Mouse (Mus musculus) intestine, embryonic 16.5 days (tissue): Measurements from ENCODE around the gene Slc25a38. TPM values are rescaled to one million over a fixed set of nuclear protein-coding genes. Genes with fewer than 3 reads are reported as not detected.
A peak's percentile ranks its signal among the peaks of the same experiment; 100 is the strongest.
"Not testable (repeated sequence)": the region's sequence is repeated elsewhere in the genome, so short reads cannot be mapped to it uniquely, and the experiment has no call there.

Source experiments
- ATAC-seq: fragments of 200-750 bp; cut with Nextera tagmentation; 2 replicates; pipeline ENCODE4 v1.8.0; 2017; ENCODE audit warnings: moderate TSS enrichment, moderate library complexity
- H3K27ac ChIP-seq: fragments of 300-500 bp; sonication (generic); 2 replicates; pipeline ENCODE4 v1.5.1; 2014; ENCODE audit warnings: mild to moderate bottlenecking, low read length
- H3K27me3 ChIP-seq: fragments of 300-500 bp; sonication (generic); replicated peaks from 2 replicates; pipeline ENCODE4 v1.6.1; 2014; ENCODE audit warnings: low read length, control low read depth, mixed read lengths; ENCODE audit not compliant: control insufficient read depth, insufficient read depth
- H3K36me3 ChIP-seq: fragments of 300-500 bp; sonication (generic); 2 replicates; pipeline ENCODE4 v1.6.1; 2014; ENCODE audit warnings: low read length, control low read depth; ENCODE audit not compliant: control insufficient read depth, insufficient read depth
- H3K4me1 ChIP-seq: fragments of 300-500 bp; sonication (generic); 2 replicates; pipeline ENCODE4 v1.6.1; 2014; ENCODE audit warnings: low read length, control low read depth, mixed read lengths; ENCODE audit not compliant: control insufficient read depth, insufficient read depth
- H3K4me2 ChIP-seq: fragments of 300-500 bp; sonication (generic); 2 replicates; pipeline ENCODE4 v1.6.1; 2014; ENCODE audit warnings: low read depth, low read length, control low read depth
- H3K4me3 ChIP-seq: fragments of 300-500 bp; sonication (generic); 2 replicates; pipeline ENCODE4 v1.5.1; 2014; ENCODE audit warnings: mild to moderate bottlenecking, low read length
- H3K9ac ChIP-seq: fragments of 300-500 bp; sonication (generic); 2 replicates; pipeline ENCODE4 v1.6.1; 2014; ENCODE audit warnings: low read depth, low read length
- H3K9me3 ChIP-seq: fragments of 300-500 bp; sonication (generic); 2 replicates; pipeline ENCODE4 v1.6.1; 2016; ENCODE audit warnings: low read length, control low read depth; ENCODE audit not compliant: control insufficient read depth
- WGBS: fragments of 180-500 bp; shearing (Covaris S2); extraction: QIAGEN DNeasy Blood & Tissue Kit; methylation state at CpG from one replicate; pipeline ENCODE4 v1.1.7; 2014; 5-methylcytosine and 5-hydroxymethylcytosine counted together
- polyA plus RNA-seq: library from polyadenylated mRNA; unstranded; fragments of >200 nt; fragmentation: Nextera tagmentation; extraction: Ambion mirVana; gene quantifications from 2 replicates; pipeline ENCODE4 v1.2.1, GENCODE M21; 2015

Gene Slc25a38
- polyA plus RNA-seq, 1 experiment from 2014 or later: 28.9 TPM

DNA sequence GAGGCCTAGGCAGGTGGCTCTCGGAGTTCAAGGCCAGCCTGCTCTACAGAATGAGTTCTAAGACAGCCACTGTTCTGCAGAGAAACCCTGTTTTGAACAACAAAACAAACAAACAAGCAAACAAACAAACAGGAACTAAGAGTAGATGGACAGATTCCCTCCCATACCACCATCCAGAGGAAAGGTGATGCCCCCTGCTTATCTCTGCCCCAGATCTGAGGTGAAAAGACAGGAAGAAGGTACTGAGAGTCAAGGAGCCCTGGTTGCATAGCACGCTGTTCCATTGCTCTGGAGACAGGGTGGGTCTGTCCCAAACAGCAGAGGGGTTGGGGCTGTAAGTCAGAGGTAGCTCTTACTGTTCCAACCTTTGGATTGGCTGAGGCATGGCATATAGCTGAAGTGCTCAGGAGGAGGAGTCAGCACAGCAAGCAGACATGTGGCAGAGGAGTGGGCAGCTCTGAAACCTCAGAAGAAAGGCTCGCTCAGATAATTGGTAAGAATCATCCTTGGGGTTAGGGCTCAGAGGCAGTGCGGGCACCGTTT lies 18.4 kb upstream of the Slc25a38 start, which contains the start of gene Ccr8:
Gene Ccr8 (plus strand): TSS at position 419 of the 543 bp plus-strand sequence.
- H3K27ac ChIP-seq: no peak within 1 kb of the TSS
- H3K9ac ChIP-seq: no peak within 1 kb of the TSS
- WGBS: 78% methylated on average over 5 of the region's 5 CpGs
- H3K4me2 ChIP-seq: no peak within 1 kb of the TSS
- H3K36me3 ChIP-seq: no peaks in the 10 kb centered on the region
- H3K4me3 ChIP-seq: no peak within 1 kb of the TSS
- no peak for ATAC-seq
- no peaks in the 10 kb centered on the region for H3K9me3 ChIP-seq
- no peaks in the 10 kb centered on the region for H3K4me1 ChIP-seq
- no peaks in the 10 kb centered on the region for H3K27me3 ChIP-seq

DNA sequence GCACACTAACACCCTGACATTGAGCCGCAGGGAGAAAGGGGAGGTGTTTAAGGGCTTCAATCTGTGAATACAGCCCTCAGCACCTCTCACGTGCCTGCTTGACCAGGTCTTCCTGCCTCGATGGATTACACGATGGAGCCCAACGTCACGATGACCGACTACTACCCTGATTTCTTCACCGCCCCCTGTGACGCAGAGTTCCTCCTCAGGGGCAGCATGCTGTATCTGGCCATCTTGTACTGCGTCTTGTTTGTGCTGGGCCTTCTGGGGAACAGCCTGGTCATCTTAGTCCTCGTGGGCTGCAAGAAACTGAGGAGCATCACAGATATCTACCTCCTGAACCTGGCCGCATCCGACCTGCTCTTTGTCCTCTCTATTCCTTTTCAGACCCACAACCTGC lies 16.5 kb upstream of the Slc25a38 start:
- H3K4me3 ChIP-seq: no peak overlapping the region
- H3K9me3 ChIP-seq: no peaks in the 10 kb centered on the region
- no peak overlapping the region for H3K27ac ChIP-seq
- no peaks in the 10 kb centered on the region for H3K27me3 ChIP-seq
- no peak overlapping the region for H3K4me2 ChIP-seq
- WGBS: 90% methylated on average over 13 of the region's 13 CpGs
- no peaks in the 10 kb centered on the region for H3K4me1 ChIP-seq
- no peak for ATAC-seq
- H3K9ac ChIP-seq: no peak overlapping the region
- H3K36me3 ChIP-seq: no peaks in the 10 kb centered on the region

DNA sequence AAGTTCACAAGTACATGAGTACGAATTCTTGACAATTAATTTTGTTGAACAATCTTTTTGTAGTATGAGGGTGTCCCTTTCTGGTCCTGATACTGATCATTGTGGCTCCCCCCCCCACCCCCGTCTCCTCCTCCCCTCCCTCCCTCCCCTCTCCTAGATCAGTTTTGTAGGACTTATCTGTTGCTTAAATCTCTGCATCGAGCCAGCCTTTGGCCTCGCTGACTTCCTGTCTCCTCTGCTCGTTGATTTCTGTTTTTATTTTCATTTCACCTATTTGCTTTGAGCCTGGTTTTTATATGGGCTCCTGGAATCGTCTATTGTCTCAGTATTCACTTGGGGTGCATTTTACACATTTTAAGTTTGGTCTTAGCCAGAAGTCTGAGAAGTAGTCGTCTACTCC lies 14.3 kb upstream of the Slc25a38 start:
- no peaks in the 10 kb centered on the region for H3K36me3 ChIP-seq
- no peaks in the 10 kb centered on the region for H3K9me3 ChIP-seq
- 66% methylated on average over 7 of the region's 7 CpGs for WGBS
- ATAC-seq: no peak
- no peaks in the 10 kb centered on the region for H3K27me3 ChIP-seq
- no peak overlapping the region for H3K4me2 ChIP-seq
- H3K4me3 ChIP-seq: no peak overlapping the region
- no peak overlapping the region for H3K9ac ChIP-seq
- H3K27ac ChIP-seq: no peak overlapping the region
- H3K4me1 ChIP-seq: no peaks in the 10 kb centered on the region

DNA sequence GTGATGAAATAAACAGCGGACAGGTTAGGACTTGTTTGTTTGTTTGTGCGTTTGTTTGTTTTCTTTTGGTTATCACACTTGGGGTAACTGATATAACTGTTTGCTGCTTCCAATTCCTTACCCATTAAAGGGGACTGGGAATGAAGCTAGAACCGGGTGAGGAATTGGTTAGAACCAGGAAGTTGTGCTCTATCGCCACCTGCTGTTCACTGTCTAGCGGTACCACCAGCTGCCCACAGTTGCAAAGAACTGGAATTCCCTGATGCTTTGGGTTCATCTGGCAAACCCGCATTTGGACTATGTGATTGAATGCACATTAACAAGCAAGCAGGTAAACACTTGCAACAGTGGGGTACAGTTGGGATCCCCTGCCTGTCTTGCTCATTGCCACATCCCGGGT lies 11.5 kb upstream of the Slc25a38 start:
- Histone ChIP-seq H3K36me3 (no peaks in the 10 kb centered on the region), H3K4me1 (no peaks in the 10 kb centered on the region), H3K4me2 (no peak overlapping the region), H3K9ac (no peak overlapping the region), H3K9me3 (0 out of 2 replicates have a peak, but pooled peaks cover 3% of the 10 kb centered on the region), H3K27me3 (no peaks in the 10 kb centered on the region), H3K4me3 (no peak overlapping the region), H3K27ac (no peak overlapping the region)
- 22% methylated on average over 7 of the region's 7 CpGs for WGBS
- ATAC-seq: peak; percentile 56; the same call in 1 of the 2 replicates

DNA sequence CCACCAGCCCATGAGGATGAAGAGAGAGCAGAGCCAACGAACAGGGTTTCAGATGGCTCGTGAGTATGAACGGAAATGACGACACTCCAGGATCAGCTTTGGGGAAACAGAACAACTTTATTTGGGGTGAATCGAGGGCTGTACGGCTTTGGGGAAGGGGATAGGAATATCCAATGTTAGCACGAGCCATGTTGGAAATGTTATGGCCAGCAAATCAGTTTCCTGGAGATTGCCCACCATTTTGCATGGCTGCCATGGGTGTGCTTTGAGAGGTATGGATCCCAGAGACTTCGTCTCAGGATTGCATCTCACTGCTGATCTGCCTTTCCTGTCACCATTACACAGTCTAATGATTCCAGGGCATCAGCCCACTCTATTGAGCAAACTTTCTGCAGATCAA lies 10.9 kb upstream of the Slc25a38 start:
- ATAC-seq: no peak
- 90% methylated on average over 8 of the region's 8 CpGs for WGBS
- 0 out of 2 replicates have a peak, but pooled peaks cover 3% of the 10 kb centered on the region for H3K9me3 ChIP-seq

DNA sequence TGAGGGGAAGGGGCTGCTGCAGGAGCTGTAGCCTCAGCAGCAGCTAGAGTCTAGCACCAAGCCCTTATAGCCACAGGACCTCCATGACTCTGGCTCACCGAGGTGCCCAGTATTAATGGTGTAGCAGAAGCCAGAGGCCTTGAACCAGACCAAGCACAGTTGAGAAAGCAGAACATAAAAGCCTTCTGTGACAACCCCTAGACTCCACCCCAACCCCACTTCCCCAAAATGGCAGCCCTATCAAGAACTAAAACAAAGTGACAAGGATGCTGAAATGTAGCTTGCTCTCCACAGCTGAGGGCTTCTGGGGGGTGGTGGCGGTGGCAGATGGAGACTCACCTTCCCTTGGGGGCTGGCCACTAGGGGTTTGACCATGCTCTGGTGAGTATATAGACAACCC lies 9.0 kb upstream of the Slc25a38 start:
- no peak overlapping the region for H3K27ac ChIP-seq
- H3K36me3 ChIP-seq: no peaks in the 10 kb centered on the region
- no peak for ATAC-seq
- H3K9ac ChIP-seq: no peak overlapping the region
- H3K4me1 ChIP-seq: no peaks in the 10 kb centered on the region
- H3K4me3 ChIP-seq: no peak overlapping the region
- no peak overlapping the region for H3K4me2 ChIP-seq
- 0 out of 2 replicates have a peak, but pooled peaks cover 3% of the 10 kb centered on the region for H3K9me3 ChIP-seq
- H3K27me3 ChIP-seq: no peaks in the 10 kb centered on the region
- WGBS: 92% methylated on average over 2 of the region's 2 CpGs

More for the DNA sequence above, 10.9 kb upstream of the Slc25a38 start:
- H3K27me3 ChIP-seq: no peaks in the 10 kb centered on the region
- H3K4me3 ChIP-seq: no peak overlapping the region
- no peak overlapping the region for H3K4me2 ChIP-seq
- no peak overlapping the region for H3K9ac ChIP-seq
- no peaks in the 10 kb centered on the region for H3K36me3 ChIP-seq
- H3K4me1 ChIP-seq: no peaks in the 10 kb centered on the region
- no peak overlapping the region for H3K27ac ChIP-seq

DNA sequence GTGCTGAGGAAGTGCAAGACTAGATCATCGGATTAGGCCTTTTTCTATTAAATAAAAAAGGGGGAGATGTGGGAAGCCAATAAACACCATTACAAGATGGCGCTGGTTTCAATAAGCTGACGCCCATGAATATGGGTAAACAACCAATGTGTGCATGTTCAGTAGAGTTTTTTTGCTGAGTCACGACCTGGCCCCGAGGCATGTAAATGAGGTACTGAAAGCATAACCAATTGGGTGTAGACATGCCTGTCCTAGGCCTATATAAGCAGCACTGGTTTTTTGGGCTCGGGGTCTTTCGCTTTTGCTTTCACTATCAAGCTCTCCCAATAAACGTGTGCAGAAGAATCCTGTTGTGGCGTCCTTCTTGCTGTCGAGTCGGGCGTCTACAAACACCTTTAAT lies 1.2 kb upstream of the Slc25a38 start:
- not testable (repeated sequence) for ATAC-seq, H3K9me3 ChIP-seq, H3K36me3 ChIP-seq, H3K27ac ChIP-seq, H3K27me3 ChIP-seq, H3K9ac ChIP-seq, H3K4me3 ChIP-seq, H3K4me2 ChIP-seq, H3K4me1 ChIP-seq
- 96% methylated on average over 12 of the region's 12 CpGs for WGBS

DNA sequence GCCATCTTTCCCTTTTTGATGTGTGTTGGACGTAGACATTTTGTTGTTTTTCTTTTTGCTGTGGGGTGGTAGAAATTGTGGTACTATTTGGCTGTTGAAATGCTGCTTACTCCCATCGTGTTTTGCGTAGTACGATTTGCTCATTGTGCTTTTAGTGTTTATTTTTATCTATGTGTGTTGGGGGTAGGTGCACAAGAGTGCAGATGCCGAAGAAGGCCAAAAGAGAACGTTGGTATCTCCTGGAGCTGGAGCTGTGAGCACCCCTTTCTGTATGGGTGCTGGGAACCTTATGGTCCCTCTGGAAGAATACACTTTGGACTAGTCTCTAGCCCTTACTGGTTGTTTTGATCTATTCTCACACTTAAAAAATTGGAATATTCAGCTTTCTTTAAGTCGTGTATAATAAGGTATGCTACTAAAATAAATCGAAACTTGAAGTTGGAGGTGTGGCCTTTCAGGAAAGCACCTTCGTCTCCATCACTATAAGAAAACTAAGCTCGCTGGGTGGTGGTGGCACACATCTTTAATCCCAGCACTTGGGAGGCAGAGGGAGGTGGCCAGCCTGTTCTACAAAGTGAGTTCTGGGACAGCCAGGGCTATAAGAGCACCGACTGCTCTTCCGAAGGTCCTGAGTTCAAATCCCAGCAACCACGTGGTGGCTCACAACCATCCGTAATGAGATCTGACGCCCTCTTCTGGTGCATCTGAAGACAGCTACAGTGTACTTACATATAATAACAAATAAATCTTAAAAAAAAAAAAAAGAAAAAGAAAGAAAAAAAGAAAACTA lies 1.2 kb downstream of the Slc25a38 start:
- peak overlapping the region; percentile 92 for H3K4me3 ChIP-seq
- H3K27me3 ChIP-seq: no peaks in the 10 kb centered on the region
- peak overlapping the region; percentile 82 for H3K4me2 ChIP-seq
- H3K4me1 ChIP-seq: peaks cover 10% of the 10 kb centered on the region
- H3K9ac ChIP-seq: peak overlapping the region; percentile 86; the same call in 1 of the 2 replicates
- H3K9me3 ChIP-seq: no peaks in the 10 kb centered on the region
- no peak for ATAC-seq
- H3K36me3 ChIP-seq: no peaks in the 10 kb centered on the region
- WGBS: 77% methylated on average over 15 of the region's 15 CpGs
- H3K27ac ChIP-seq: peak overlapping the region; percentile 95

DNA sequence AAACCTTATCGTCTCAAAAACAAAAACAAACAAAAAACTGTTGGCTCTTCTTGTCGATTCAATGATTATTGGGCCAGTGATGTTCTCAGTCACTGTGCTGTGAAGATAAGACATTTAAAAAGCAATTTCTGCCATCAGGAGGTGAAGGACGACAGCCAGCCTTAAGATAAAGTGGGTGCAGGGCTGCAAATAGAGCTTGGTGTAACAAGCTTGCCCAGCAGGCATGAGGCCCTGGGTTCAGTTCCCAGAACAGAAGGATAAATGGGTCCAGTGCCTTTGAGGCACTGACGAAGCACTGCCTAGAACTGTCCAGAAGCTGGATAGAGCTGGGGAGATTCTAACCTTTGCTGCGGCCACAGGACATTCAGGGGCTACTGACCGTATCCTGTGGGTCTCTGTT lies 2.3 kb downstream of the Slc25a38 start:
- H3K9me3 ChIP-seq: no peaks in the 10 kb centered on the region
- H3K27me3 ChIP-seq: no peaks in the 10 kb centered on the region
- no peak overlapping the region for H3K4me2 ChIP-seq
- H3K36me3 ChIP-seq: no peaks in the 10 kb centered on the region
- WGBS: 88% methylated on average over 6 of the region's 6 CpGs
- H3K4me3 ChIP-seq: no peak overlapping the region
- peaks cover 13% of the 10 kb centered on the region for H3K4me1 ChIP-seq
- no peak overlapping the region for H3K9ac ChIP-seq
- H3K27ac ChIP-seq: no peak overlapping the region
- no peak for ATAC-seq
